Mouse (Mus musculus): Measurements from ENCODE around the gene Dnm1. TPM values are rescaled to one million over a fixed set of nuclear protein-coding genes. Genes with fewer than 3 reads are reported as not detected.

Gene Dnm1
- polyA plus RNA-seq, 1 experiment from 2014 or later, result 4.5 TPM

DNA sequence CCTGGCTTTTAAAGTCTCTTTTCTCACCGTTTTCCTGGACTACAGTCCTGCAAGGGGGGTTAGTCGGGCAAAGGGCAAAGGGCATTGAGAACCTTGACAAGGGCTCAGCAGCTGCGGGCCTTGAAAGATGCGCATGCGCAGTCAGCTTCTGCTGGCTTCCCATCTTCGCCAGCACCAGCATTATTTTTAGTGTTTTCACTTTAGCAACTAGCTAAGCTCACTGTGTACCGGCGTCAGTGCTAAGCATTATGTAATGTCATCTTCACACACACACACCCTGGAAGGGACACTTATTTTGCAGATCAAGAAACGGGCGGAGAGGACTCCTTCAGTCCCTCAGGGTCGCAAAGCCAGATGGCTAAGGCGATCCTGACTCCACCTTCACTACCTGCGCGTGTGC lies 7.6 kb upstream of the Dnm1 start:
- peak overlapping the region; percentile 36; the same call in 1 of the 2 replicates for H3K27ac ChIP-seq (replicated peaks)

DNA sequence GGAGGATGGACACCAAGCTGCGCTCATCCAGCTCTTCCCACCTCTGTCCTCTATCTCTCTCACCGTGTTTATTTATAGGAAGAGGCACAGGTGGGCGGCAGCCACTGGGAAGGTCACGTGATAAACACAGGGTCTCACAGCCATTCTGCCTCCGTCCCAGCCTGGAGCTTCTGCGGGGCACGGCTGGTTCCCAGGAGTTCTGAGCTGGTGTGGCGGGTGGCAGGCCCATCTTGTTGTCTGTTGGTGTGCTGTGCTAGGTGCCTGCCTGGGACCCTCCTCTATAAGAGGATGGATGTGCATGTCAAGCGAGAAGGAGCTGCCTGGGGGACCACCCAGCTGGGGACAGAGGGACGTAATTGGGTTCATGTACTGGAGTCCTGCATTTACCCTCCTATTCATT lies 5.2 kb upstream of the Dnm1 start:
- WGBS, result 50% methylated on average over 10 of the region's 10 CpGs
- Histone ChIP-seq H3K4me3 (no peak overlapping the region), H3K4me1 (peaks cover 36% of the 10 kb centered on the region), H3K9me3 (no peaks in the 10 kb centered on the region), H3K4me2 (no peak overlapping the region), H3K36me3 (no peaks in the 10 kb centered on the region), H3K27me3 (replicated peaks) (0 out of 2 replicates have a peak, but pooled peaks cover 13% of the 10 kb centered on the region), H3K9ac (no peak overlapping the region), H3K27ac (replicated peaks) (no peak overlapping the region)
- no peak for ATAC-seq (ENCODE audit: extremely low read depth, insufficient number of reproducible peaks, low FRiP score, low TSS enrichment)

More for the DNA sequence above, 7.6 kb upstream of the Dnm1 start:
- H3K4me2 ChIP-seq, result peak overlapping the region; percentile 86
- 0 out of 2 replicates have a peak, but pooled peaks cover 13% of the 10 kb centered on the region for H3K27me3 ChIP-seq (replicated peaks)
- no peak for ATAC-seq (ENCODE audit: extremely low read depth, insufficient number of reproducible peaks, low FRiP score, low TSS enrichment)
- H3K4me3 ChIP-seq, result peak overlapping the region; percentile 54
- H3K36me3 ChIP-seq, result peaks cover 16% of the 10 kb centered on the region
- H3K9ac ChIP-seq, result peak overlapping the region; percentile 78
- no peaks in the 10 kb centered on the region for H3K9me3 ChIP-seq
- H3K4me1 ChIP-seq, result peaks cover 31% of the 10 kb centered on the region
- 4% methylated on average over 14 of the region's 14 CpGs for WGBS

DNA sequence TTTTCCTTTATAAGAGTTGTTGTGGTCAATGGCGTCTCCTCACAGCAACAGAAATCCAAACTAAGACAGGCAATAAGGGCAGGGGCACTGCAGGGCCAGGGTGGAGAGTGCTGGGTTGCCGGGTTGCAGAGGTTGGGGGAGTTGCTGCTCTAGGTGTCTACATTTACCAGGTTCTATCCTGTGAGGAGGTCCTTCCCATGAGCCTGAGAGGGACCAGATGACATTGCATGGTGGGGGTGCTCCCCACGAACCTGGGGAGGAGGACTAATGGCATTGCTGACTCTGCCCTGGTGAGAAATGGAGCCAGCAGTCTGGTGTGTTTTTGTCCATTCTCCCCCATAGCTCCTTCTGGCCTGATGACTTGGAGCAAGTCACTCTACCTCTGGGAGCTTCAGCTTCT lies 4.6 kb upstream of the Dnm1 start:
- peaks cover 15% of the 10 kb centered on the region for H3K27me3 ChIP-seq (replicated peaks)
- peaks cover 39% of the 10 kb centered on the region for H3K4me1 ChIP-seq
- H3K36me3 ChIP-seq, result no peaks in the 10 kb centered on the region
- no peaks in the 10 kb centered on the region for H3K9me3 ChIP-seq
- no peak for ATAC-seq (ENCODE audit: extremely low read depth, insufficient number of reproducible peaks, low FRiP score, low TSS enrichment)
- no peak overlapping the region for H3K27ac ChIP-seq (replicated peaks)
- WGBS, result 66% methylated on average over 3 of the region's 3 CpGs
- no peak overlapping the region for H3K4me2 ChIP-seq
- H3K9ac ChIP-seq, result no peak overlapping the region
- H3K4me3 ChIP-seq, result no peak overlapping the region

DNA sequence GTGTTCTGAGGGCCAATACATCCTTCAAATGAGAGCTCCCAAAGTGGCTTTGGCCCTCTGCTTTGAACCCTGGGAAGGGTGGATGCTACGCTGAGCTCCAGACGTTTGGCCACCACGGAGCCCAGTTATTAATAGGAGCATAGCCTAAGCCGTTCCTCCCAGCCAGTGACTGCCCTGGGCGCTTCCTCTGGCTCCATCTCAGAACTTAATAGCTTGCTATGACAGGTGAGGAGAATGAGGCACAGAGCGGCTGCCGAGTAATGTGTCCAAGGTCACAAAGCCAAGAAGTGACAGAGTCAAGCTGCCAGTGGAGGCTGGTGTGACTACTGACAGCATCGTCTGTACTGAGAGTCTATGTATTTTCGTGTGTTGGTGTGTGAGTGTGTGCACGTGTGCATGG lies 3.1 kb upstream of the Dnm1 start:
- H3K4me1 ChIP-seq, result peaks cover 47% of the 10 kb centered on the region
- H3K36me3 ChIP-seq, result no peaks in the 10 kb centered on the region
- 59% methylated on average over 10 of the region's 10 CpGs for WGBS
- H3K4me2 ChIP-seq, result no peak overlapping the region
- no peak overlapping the region for H3K9ac ChIP-seq
- no peaks in the 10 kb centered on the region for H3K9me3 ChIP-seq
- H3K4me3 ChIP-seq, result no peak overlapping the region
- no peak for ATAC-seq (ENCODE audit: extremely low read depth, insufficient number of reproducible peaks, low FRiP score, low TSS enrichment)
- H3K27me3 ChIP-seq (replicated peaks), result peaks cover 23% of the 10 kb centered on the region
- no peak overlapping the region for H3K27ac ChIP-seq (replicated peaks)

DNA sequence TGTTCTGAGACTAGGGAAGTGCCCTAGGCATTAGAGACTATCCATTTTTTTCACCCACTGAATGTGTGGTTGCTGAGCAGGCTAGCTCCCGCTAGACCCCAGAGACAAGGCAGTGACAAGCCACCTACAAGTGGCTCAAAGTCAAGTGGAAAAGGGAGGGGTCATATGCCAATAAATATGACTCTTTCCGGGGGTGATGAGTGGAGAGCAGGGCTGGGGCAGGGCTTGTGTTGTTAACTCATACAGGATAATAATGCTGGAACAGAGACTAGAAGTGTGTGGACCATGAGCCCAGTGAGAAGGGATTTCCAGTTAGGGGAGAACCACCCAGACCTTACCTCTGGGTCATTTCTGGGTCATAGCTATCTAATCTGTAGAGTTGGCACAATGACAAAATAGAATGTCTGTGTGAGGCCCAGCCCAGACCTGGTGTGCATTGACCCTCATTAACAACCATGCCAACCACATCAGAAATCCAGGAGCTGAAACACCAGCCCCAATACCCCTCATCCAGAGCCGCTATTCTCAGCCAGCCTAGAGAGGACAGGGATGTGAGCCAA lies 1.3 kb upstream of the Dnm1 start:
- H3K4me1 ChIP-seq, result peaks cover 54% of the 10 kb centered on the region

DNA sequence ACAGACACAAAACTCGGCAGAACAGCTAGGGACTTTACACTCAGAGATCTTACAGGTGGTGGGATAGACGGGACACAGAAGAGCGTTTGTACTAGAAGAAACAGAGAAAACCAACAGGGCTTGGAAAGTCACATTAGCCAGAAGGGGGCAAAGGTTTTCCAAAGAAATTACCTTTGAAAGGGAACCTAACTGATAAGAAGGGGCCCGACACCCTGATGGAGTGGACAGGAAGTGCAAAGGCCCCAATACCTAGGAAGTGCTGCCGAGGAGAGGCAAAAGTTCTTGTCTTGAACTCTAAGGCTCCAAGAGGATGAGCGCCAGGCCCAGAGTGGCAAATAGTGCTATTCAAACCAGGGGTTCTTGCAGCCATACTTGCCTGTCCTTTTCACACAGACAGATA lies 698 bp upstream of the Dnm1 start:
- Histone ChIP-seq H3K27ac (replicated peaks) (no peak overlapping the region), H3K36me3 (no peaks in the 10 kb centered on the region), H3K27me3 (replicated peaks) (peaks cover 45% of the 10 kb centered on the region), H3K4me1 (peaks cover 55% of the 10 kb centered on the region), H3K9ac (no peak overlapping the region), H3K4me2 (no peak overlapping the region), H3K9me3 (no peaks in the 10 kb centered on the region), H3K4me3 (no peak overlapping the region)
- no peak for ATAC-seq (ENCODE audit: extremely low read depth, insufficient number of reproducible peaks, low FRiP score, low TSS enrichment)
- WGBS, result 55% methylated on average over 6 of the region's 6 CpGs

More for the DNA sequence above, 1.3 kb upstream of the Dnm1 start:
- peaks cover 40% of the 10 kb centered on the region for H3K27me3 ChIP-seq (replicated peaks)
- no peak for ATAC-seq (ENCODE audit: extremely low read depth, insufficient number of reproducible peaks, low FRiP score, low TSS enrichment)
- H3K4me2 ChIP-seq, result no peak overlapping the region
- H3K27ac ChIP-seq (replicated peaks), result no peak overlapping the region; the same call in 1 of the 2 replicates
- no peaks in the 10 kb centered on the region for H3K9me3 ChIP-seq
- no peak overlapping the region for H3K9ac ChIP-seq
- WGBS, result 51% methylated on average over 3 of the region's 3 CpGs
- H3K36me3 ChIP-seq, result no peaks in the 10 kb centered on the region
- H3K4me3 ChIP-seq, result no peak overlapping the region

DNA sequence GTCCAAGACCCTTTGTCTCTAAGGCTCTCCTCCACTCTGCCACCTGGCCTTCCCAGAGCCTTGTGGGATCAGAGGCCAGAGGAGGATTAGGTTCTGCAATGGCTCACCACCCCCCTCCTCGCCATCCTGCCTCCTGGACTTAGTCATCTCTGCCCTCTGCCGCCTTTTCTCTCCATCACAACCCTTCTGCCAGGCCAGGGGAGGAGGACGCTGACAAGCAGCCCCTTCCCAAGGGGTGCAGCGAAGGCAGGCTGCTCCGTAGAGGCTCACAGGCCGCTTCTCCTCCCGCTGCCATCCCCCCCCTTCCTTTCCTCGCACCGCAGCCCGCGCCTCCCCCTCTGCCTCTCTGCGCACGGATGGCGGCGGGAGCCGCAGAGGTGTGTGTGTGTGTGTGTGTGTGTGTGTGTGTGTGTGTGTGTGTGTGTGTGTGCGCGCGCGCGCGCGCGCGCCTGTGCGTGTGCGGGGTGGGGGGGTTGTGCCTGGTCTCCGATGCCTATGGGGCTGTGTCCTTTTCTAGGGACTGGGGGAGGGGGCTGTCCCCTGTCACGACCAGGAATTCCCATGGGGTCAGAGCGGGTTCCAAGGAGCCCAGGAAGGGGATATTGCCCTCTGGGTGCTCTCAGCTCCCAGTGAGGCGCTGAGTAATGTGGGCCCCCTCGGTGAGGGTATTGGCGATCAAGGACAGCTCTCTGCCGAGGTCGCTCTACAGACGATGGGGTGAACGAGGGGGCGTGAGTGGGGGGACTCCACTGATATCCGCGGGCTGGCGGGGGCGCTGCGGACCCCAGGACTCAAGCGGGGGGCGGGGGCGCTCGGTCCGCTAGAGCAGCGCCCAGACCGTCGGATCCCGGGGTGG lies 759 bp downstream of the Dnm1 start, which contains the start of gene Ciz1:
Ciz1 (plus strand) TSS at position 177 of the 856 bp plus-strand sequence.
- peak within 1 kb of the TSS; percentile 39 for H3K27ac ChIP-seq (replicated peaks)
- H3K4me1 ChIP-seq, result peaks cover 55% of the 10 kb centered on the region
- H3K27me3 ChIP-seq (replicated peaks), result peaks cover 53% of the 10 kb centered on the region
- no peaks in the 10 kb centered on the region for H3K9me3 ChIP-seq
- peak within 1 kb of the TSS; percentile 98 for H3K4me2 ChIP-seq
- H3K36me3 ChIP-seq, result no peaks in the 10 kb centered on the region
- peak within 1 kb of the TSS; percentile 86 for H3K9ac ChIP-seq
- WGBS, result 2% methylated on average over 32 of the region's 52 CpGs
- peak within 1 kb of the TSS; percentile 63 for H3K4me3 ChIP-seq
- no peak for ATAC-seq (ENCODE audit: extremely low read depth, insufficient number of reproducible peaks, low FRiP score, low TSS enrichment)

DNA sequence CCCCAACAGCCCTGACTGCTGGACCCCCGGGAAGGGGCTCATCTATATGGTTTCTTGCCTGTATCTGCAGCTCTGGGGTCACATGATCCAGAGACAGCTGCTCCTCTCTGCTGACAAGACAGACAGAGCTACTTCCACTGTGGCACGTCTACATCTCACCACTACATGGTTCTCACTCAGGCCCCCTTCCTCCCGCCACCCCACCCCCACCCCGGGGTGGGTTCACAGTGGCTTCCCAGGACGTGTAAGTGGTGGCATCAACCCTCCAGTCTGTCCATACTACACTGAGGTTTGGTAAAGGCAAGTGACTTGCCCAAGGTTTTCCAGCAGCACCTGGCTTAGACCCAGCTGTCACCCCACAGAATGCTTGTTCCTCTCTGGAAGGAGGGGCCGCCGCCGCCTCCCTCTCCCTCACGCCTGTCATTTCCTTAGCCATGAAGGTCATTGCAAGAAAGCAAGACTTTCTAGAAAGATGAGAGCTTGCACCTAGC lies 1.6 kb downstream of the Dnm1 start:
- Histone ChIP-seq H3K4me1 (peaks cover 55% of the 10 kb centered on the region), H3K36me3 (no peaks in the 10 kb centered on the region), H3K4me3 (peak overlapping the region; percentile 63), H3K27me3 (replicated peaks) (peaks cover 61% of the 10 kb centered on the region), H3K9ac (peak overlapping the region; percentile 86; the same call in 1 of the 2 replicates), H3K4me2 (peak overlapping the region; percentile 98), H3K27ac (replicated peaks) (no peak overlapping the region), H3K9me3 (no peaks in the 10 kb centered on the region)
- WGBS, result 45% methylated on average over 9 of the region's 9 CpGs
- no peak for ATAC-seq (ENCODE audit: extremely low read depth, insufficient number of reproducible peaks, low FRiP score, low TSS enrichment)

DNA sequence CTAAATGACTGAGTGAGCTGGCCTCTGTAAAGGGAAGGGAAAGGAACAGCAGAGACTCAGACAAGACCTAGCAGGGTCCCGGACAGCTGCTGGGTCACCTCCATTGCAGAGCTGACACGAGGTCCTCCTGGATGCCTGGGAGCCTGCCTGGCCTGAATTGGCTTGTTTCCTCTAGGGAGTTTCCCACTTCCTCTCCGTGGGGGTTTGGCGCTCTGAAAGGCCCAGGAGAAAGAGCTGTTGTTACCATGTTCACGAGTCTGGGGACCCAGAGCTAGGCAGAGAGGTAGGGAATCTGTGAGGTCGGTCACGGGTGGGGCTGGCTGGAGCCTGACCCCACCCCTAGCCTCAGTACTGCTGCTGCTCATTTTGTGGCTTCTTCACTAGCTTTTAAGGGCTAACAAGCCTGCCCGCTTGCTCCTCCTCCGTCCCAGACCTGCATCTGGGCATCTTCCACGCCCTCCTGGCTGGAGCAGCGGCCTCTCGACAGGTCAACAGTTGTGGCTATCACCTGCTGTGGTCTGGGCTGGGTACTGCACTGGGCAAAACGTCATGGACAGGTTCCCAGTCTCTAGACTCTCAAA lies 2.6 kb downstream of the Dnm1 start:
- Histone ChIP-seq H3K9me3 (no peaks in the 10 kb centered on the region), H3K36me3 (no peaks in the 10 kb centered on the region), H3K27ac (replicated peaks) (no peak overlapping the region), H3K4me2 (no peak overlapping the region), H3K4me3 (no peak overlapping the region), H3K9ac (no peak overlapping the region), H3K27me3 (replicated peaks) (peaks cover 61% of the 10 kb centered on the region), H3K4me1 (peaks cover 50% of the 10 kb centered on the region)
- 45% methylated on average over 13 of the region's 13 CpGs for WGBS
- no peak for ATAC-seq (ENCODE audit: extremely low read depth, insufficient number of reproducible peaks, low FRiP score, low TSS enrichment)

DNA sequence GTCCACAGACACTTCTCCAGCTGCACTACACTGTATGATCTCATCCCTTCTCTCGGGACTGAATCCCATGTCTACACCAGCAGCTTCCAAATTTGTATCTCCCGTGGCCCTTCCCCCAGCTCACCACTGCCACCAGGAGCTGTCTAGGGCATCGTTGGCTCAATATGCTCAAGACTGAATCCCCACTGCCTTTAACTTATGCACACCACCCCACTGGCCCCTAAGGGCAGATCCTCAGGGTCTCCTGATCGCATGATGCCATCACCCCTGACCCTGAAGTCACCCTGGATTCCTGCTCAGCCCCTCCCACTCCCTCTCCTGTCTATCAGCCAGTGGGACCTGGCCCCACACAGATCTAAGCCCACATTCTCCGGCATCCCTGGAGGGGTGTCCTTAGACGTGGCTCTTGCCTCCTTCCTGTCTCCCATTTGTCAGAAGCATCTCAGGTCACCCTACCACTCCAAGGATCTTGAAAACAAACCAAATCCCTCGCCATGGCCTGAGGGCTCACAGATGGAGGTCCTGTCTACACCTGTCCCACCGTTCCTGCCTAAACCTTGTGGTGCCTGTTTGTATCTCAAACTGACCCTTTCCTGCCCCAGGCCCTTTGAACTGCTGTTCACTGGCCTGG lies 3.4 kb downstream of the Dnm1 start:
- Histone ChIP-seq H3K9ac (no peak overlapping the region), H3K4me3 (no peak overlapping the region), H3K9me3 (no peaks in the 10 kb centered on the region), H3K4me2 (no peak overlapping the region), H3K27me3 (replicated peaks) (peaks cover 61% of the 10 kb centered on the region), H3K36me3 (no peaks in the 10 kb centered on the region), H3K4me1 (peaks cover 47% of the 10 kb centered on the region), H3K27ac (replicated peaks) (no peak overlapping the region)
- WGBS, result 52% methylated on average over 8 of the region's 8 CpGs
- ATAC-seq (ENCODE audit: extremely low read depth, insufficient number of reproducible peaks, low FRiP score, low TSS enrichment), result no peak

DNA sequence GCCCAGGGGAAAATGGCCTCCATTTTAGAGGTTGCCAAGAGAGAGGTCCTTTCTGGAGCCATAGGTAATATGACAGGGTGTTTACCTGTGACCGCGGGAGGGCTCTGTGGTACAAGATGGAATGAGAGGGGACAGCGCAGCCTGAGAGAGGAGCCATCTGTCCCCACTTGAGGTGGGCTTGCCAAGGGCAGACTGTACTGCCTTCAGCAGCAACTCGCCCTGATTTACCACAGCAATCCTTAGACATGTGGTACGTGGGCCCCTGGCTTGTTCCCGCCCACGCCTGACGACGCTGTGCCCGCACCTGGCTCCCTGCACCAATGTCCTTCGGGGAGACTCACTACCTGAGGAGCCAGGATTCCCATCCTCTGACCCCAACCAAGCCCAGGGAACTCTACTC lies 4.8 kb downstream of the Dnm1 start:
- Histone ChIP-seq H3K9ac (no peak overlapping the region), H3K36me3 (no peaks in the 10 kb centered on the region), H3K27ac (replicated peaks) (no peak overlapping the region), H3K9me3 (no peaks in the 10 kb centered on the region), H3K4me3 (no peak overlapping the region), H3K27me3 (replicated peaks) (peaks cover 61% of the 10 kb centered on the region), H3K4me1 (peaks cover 33% of the 10 kb centered on the region), H3K4me2 (no peak overlapping the region)
- no peak for ATAC-seq (ENCODE audit: extremely low read depth, insufficient number of reproducible peaks, low FRiP score, low TSS enrichment)
- 76% methylated on average over 11 of the region's 11 CpGs for WGBS
